8 mouse cellular contexts compared by ENCODE assay signal in the genomic region with DNA sequence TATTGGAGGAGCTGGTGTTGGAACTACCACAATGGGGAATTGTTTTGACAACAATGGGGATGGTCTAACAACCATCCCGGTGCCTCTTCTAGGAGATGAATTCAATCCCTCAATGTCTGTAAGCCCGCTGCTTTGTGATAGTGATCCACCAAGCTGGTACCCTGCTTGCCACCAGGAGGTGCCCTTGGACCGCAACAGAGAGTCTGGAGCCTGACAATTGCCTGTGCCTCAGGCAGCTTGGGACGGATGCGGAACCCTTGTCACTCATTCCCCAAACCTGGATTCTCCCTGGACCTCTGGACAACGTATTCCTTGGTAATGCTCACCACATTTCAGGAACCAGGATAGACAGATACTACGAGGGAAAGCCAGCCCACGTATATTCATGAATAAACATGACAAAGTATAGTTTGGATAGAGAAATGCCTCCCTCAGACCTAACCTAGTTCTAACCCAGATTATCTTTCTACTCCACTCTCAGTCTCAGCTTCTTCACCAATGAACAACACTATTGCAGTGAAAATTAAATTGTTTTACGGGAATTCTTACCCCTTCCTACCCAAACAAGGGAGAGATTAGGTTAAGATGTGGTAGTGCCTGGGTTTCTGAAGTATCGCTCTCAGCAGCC. TPM values are rescaled to one million over a fixed set of nuclear protein-coding genes. Genes with fewer than 3 reads are reported as not detected.
A peak's percentile ranks its signal among the peaks of the same experiment; 100 is the strongest.
DNase-seq lines count a peak whose midpoint lies in the region; ATAC-seq and TF ChIP-seq lines count a peak whose summit lies in the region.

No protein-coding gene starts in this region.

- no peaks in the 10 kb centered on the region; a peak in 1 of 4 replicates for H3K4me1 ChIP-seq in MEL (ENCODE audit: control insufficient read depth in 1 of 2, insufficient read depth in 2 of 2, low read length in 2 of 2)
- peaks cover 3% of the 10 kb centered on the region; the same call in 1 of the 2 replicates for H3K4me1 ChIP-seq in cerebellum, adult 2 months (ENCODE audit: control insufficient read depth, insufficient read depth, low read length)
- H3K4me1 ChIP-seq in hindbrain, embryonic 10.5 days (replicated peaks), result peaks cover 34% of the 10 kb centered on the region
- H3K4me1 ChIP-seq in lung, postnatal 0 days (ENCODE audit: insufficient read depth, low read depth, low read length), result peaks cover 6% of the 10 kb centered on the region; the same call in 1 of the 2 replicates

- peaks cover 7% of the 10 kb centered on the region for H3K79me2 ChIP-seq in MEL (ENCODE audit: control insufficient read depth, insufficient read depth, low read length, poor library complexity)

- TF ChIP-seq EP300 in MEL (IDR thresholded peaks at IDR 0.05; ENCODE audit: low read depth in 1 of 2, low read length in 2 of 2), result no peak
- TF ChIP-seq EP300 in lung, postnatal 0 days (IDR thresholded peaks at IDR 0.05), result no peak

- ATAC-seq in lung, postnatal 0 days, result peak; percentile 80

- TF ChIP-seq CTCF in MEL (IDR thresholded peaks at IDR 0.05 in 2 of 3, conservative IDR thresholded peaks at IDR 0.05 in 1 of 3; ENCODE audit: control insufficient read depth in 1 of 3, insufficient read depth in 1 of 3, low read depth in 2 of 3, low read length in 3 of 3, poor library complexity in 1 of 3, severe bottlenecking in 1 of 3), result peak; percentile 94 to 98 (median 94)
- TF ChIP-seq CTCF in cerebellum, adult 2 months (IDR thresholded peaks at IDR 0.05; ENCODE audit: borderline replicate concordance, insufficient read depth, low read depth, low read length), result peak; percentile 99
- TF ChIP-seq CTCF in lung, postnatal 0 days (IDR thresholded peaks at IDR 0.05), result peak; percentile 97

- no peak for TF ChIP-seq POLR2A in MEL (IDR thresholded peaks at IDR 0.05; ENCODE audit: control insufficient read depth in 1 of 2, insufficient read depth in 1 of 2, low read depth in 1 of 2, low read length in 2 of 2, poor library complexity in 1 of 2)
- peak; percentile 51; the same call in 1 of the 2 replicates for TF ChIP-seq POLR2A in cerebellum, adult 2 months (IDR thresholded peaks at IDR 0.05; ENCODE audit: borderline replicate concordance, insufficient read depth, low read length)

- H3K9ac ChIP-seq in MEL (ENCODE audit: control insufficient read depth, low read depth, low read length, poor library complexity, severe bottlenecking), result peak overlapping the region; percentile 70
- peak overlapping the region; percentile 58; the same call in 1 of the 2 replicates for H3K9ac ChIP-seq in lung, postnatal 0 days (replicated peaks; ENCODE audit: low read depth)

- under 1% methylated on average over 10 of the region's 10 CpGs for WGBS in cerebellum, adult 2 months
- WGBS in hindbrain, embryonic 10.5 days, result under 1% methylated on average over 10 of the region's 10 CpGs
- under 1% methylated on average over 10 of the region's 10 CpGs for WGBS in lung, postnatal 0 days

- peak overlapping the region; percentile 65 for H3K4me2 ChIP-seq in lung, postnatal 0 days (replicated peaks; ENCODE audit: low read depth, low read length)

- peak; percentile 90 for DNase-seq in MEL (ENCODE audit: low read depth, low spot score)
- peak; percentile 93 for DNase-seq in cerebellum, adult 2 months
- DNase-seq in forelimb bud, embryonic 11.5 days (ENCODE audit: low read depth, low spot score), result peak; percentile 87
- peak; percentile 90 for DNase-seq in hindbrain, embryonic 10.5 days (ENCODE audit: low spot score)
- DNase-seq in layer of hippocampus, adult 9-11 months, result peak; percentile 92
- DNase-seq in lung, postnatal 0 days (ENCODE audit: low spot score), result peak; percentile 95
- DNase-seq in ovary, postnatal 14 days (ENCODE audit: low spot score), result peak; percentile 78
- DNase-seq in thymus, postnatal 14 days, result peak; percentile 93

- no peaks in the 10 kb centered on the region for H3K27me3 ChIP-seq in MEL (ENCODE audit: control insufficient read depth in 1 of 2, insufficient read depth in 2 of 2, low read length in 2 of 2)
- no peaks in the 10 kb centered on the region for H3K27me3 ChIP-seq in cerebellum, adult 2 months (ENCODE audit: control insufficient read depth, insufficient read depth, low read length)
- H3K27me3 ChIP-seq in hindbrain, embryonic 10.5 days (ENCODE audit: insufficient read depth, poor library complexity, severe bottlenecking), result no peaks in the 10 kb centered on the region
- H3K27me3 ChIP-seq in lung, postnatal 0 days (replicated peaks; ENCODE audit: insufficient read depth, low read length), result no peaks in the 10 kb centered on the region

- H3K9me3 ChIP-seq in MEL (replicated peaks; ENCODE audit: insufficient read depth, low read length), result no peaks in the 10 kb centered on the region
- H3K9me3 ChIP-seq in hindbrain, embryonic 10.5 days, result no peaks in the 10 kb centered on the region
- H3K9me3 ChIP-seq in lung, postnatal 0 days (ENCODE audit: low read length), result no peaks in the 10 kb centered on the region

- peaks cover 5 to 13% of the 10 kb centered on the region in 2 experiments; a peak in 3 of 4 replicates for H3K36me3 ChIP-seq in MEL (ENCODE audit: control insufficient read depth in 1 of 2, insufficient read depth in 2 of 2, low read length in 2 of 2)
- peaks cover 50% of the 10 kb centered on the region for H3K36me3 ChIP-seq in hindbrain, embryonic 10.5 days
- H3K36me3 ChIP-seq in lung, postnatal 0 days (ENCODE audit: insufficient read depth, low read length), result no peaks in the 10 kb centered on the region

- peak; percentile 96 for TF ChIP-seq RAD21 in MEL (IDR thresholded peaks at IDR 0.05; ENCODE audit: low read depth, low read length)

- peak overlapping the region; percentile 70 to 87 for H3K4me3 ChIP-seq in MEL (ENCODE audit: control insufficient read depth in 1 of 2, insufficient read depth in 1 of 2, low read depth in 2 of 2, low read length in 2 of 2)
- peak overlapping the region; percentile 80 for H3K4me3 ChIP-seq in cerebellum, adult 2 months (replicated peaks; ENCODE audit: insufficient read depth, low read depth, low read length)
- H3K4me3 ChIP-seq in hindbrain, embryonic 10.5 days, result peak overlapping the region; percentile 86
- H3K4me3 ChIP-seq in lung, postnatal 0 days (ENCODE audit: low read depth, low read length), result peak overlapping the region; percentile 71

- peak overlapping the region; percentile 67 for H3K27ac ChIP-seq in MEL (ENCODE audit: control insufficient read depth, low read depth, low read length)
- H3K27ac ChIP-seq in cerebellum, adult 2 months (ENCODE audit: insufficient read depth, low read length), result peak overlapping the region; percentile 80
- peak overlapping the region; percentile 99 for H3K27ac ChIP-seq in hindbrain, embryonic 10.5 days
- peak overlapping the region; percentile 71 for H3K27ac ChIP-seq in lung, postnatal 0 days (ENCODE audit: low read length)

TF ChIP-seq in MEL, 35 proteins besides CTCF, POLR2A, EP300 and RAD21 (continues in another document):
- TF ChIP-seq ZNF384 (IDR thresholded peaks at IDR 0.05; ENCODE audit: low read depth, low read length) (no peak), TBP (IDR thresholded peaks at IDR 0.05; ENCODE audit: low read depth, low read length) (no peak), TAL1 (IDR thresholded peaks at IDR 0.05; ENCODE audit: low read length) (no peak), ELF1 (IDR thresholded peaks at IDR 0.05; ENCODE audit: low read depth, low read length) (0 out of 2 replicates have a peak, but pooled peaks have one; percentile 9), MAX (IDR thresholded peaks at IDR 0.05; ENCODE audit: low read length) (no peak), NRF1 (IDR thresholded peaks at IDR 0.05; ENCODE audit: insufficient read depth, low read depth, low read length, poor library complexity, severe bottlenecking) (0 out of 2 replicates have a peak, but pooled peaks have one; percentile 23)

RNA-seq across cellular contexts. Expression of a gene that starts 0.6 kb away (rescaled TPM):
- total RNA-seq in MEL (2012; rRNA removed), result 7.0 and 7.4 TPM in 2 replicates
- polyA plus RNA-seq in MEL (2012; ENCODE audit: insufficient read depth in 1 of 2, insufficient read length in 2 of 2, low read depth in 1 of 2, low replicate concordance in 2 of 2, missing spikeins in 1 of 2), result 10 to 100 TPM in 1 of 2 experiments, not detected in 1; 11.1 TPM
- 29.8 and 30.5 TPM in 2 replicates for polyA plus RNA-seq in cerebellum, adult 2 months (2012; rRNA removed)
- polyA plus RNA-seq in hindbrain, embryonic 10.5 days (2016; fragmentation: Nextera tagmentation; extraction: Ambion mirVana), result 108 and 124 TPM in 2 replicates
- polyA plus RNA-seq in lung, postnatal 0 days (2015; fragmentation: Nextera tagmentation; extraction: Ambion mirVana), result 23.4 and 26.8 TPM in 2 replicates

RNA-seq across cellular contexts. Expression of a gene that starts 38.0 kb away (rescaled TPM):
- total RNA-seq in MEL (2012; rRNA removed), result 51.6 and 57.1 TPM in 2 replicates
- polyA plus RNA-seq in MEL (2012; ENCODE audit: insufficient read depth in 1 of 2, insufficient read length in 2 of 2, low read depth in 1 of 2, low replicate concordance in 2 of 2, missing spikeins in 1 of 2), result 10 to 100 TPM in 1 of 2 experiments, not detected in 1; 31.4 TPM
- polyA plus RNA-seq in cerebellum, adult 2 months (2012; rRNA removed), result 77.5 and 86.1 TPM in 2 replicates
- polyA plus RNA-seq in hindbrain, embryonic 10.5 days (2016; fragmentation: Nextera tagmentation; extraction: Ambion mirVana), result 104 and 106 TPM in 2 replicates
- polyA plus RNA-seq in lung, postnatal 0 days (2015; fragmentation: Nextera tagmentation; extraction: Ambion mirVana), result 28.6 and 29.4 TPM in 2 replicates

RNA-seq across cellular contexts. Expression of a gene that starts 44.7 kb away (rescaled TPM):
- 0.20 and 0.31 TPM in 2 replicates for total RNA-seq in MEL (2012; rRNA removed)
- under 1 TPM in 1 of 2 experiments, not detected in 1; 0.79 TPM for polyA plus RNA-seq in MEL (2012; ENCODE audit: insufficient read depth in 1 of 2, insufficient read length in 2 of 2, low read depth in 1 of 2, low replicate concordance in 2 of 2, missing spikeins in 1 of 2)
- polyA plus RNA-seq in cerebellum, adult 2 months (2012; rRNA removed), result 132 and 147 TPM in 2 replicates
- polyA plus RNA-seq in hindbrain, embryonic 10.5 days (2016; fragmentation: Nextera tagmentation; extraction: Ambion mirVana), result 12.7 and 20.6 TPM in 2 replicates
- polyA plus RNA-seq in lung, postnatal 0 days (2015; fragmentation: Nextera tagmentation; extraction: Ambion mirVana), result 0.50 and 0.51 TPM in 2 replicates

RNA-seq across cellular contexts. Expression of a gene that starts 55.7 kb away (rescaled TPM):
- 10.6 and 10.8 TPM in 2 replicates for total RNA-seq in MEL (2012; rRNA removed)
- polyA plus RNA-seq in MEL (2012; ENCODE audit: insufficient read depth in 1 of 2, insufficient read length in 2 of 2, low read depth in 1 of 2, low replicate concordance in 2 of 2, missing spikeins in 1 of 2), result 10 to 100 TPM in 1 of 2 experiments, not detected in 1; 21.9 TPM
- 14.4 and 17.9 TPM in 2 replicates for polyA plus RNA-seq in cerebellum, adult 2 months (2012; rRNA removed)
- 26.7 and 30.0 TPM in 2 replicates for polyA plus RNA-seq in hindbrain, embryonic 10.5 days (2016; fragmentation: Nextera tagmentation; extraction: Ambion mirVana)
- 13.9 and 19.7 TPM in 2 replicates for polyA plus RNA-seq in lung, postnatal 0 days (2015; fragmentation: Nextera tagmentation; extraction: Ambion mirVana)

RNA-seq across cellular contexts. Expression of a gene that starts 55.8 kb away (rescaled TPM):
- total RNA-seq in MEL (2012; rRNA removed), result 44.7 and 49.0 TPM in 2 replicates
- 10 to 100 TPM in 1 of 2 experiments, not detected in 1; 82.3 TPM for polyA plus RNA-seq in MEL (2012; ENCODE audit: insufficient read depth in 1 of 2, insufficient read length in 2 of 2, low read depth in 1 of 2, low replicate concordance in 2 of 2, missing spikeins in 1 of 2)
- polyA plus RNA-seq in cerebellum, adult 2 months (2012; rRNA removed), result 27.4 and 32.1 TPM in 2 replicates
- polyA plus RNA-seq in hindbrain, embryonic 10.5 days (2016; fragmentation: Nextera tagmentation; extraction: Ambion mirVana), result 126 and 130 TPM in 2 replicates
- polyA plus RNA-seq in lung, postnatal 0 days (2015; fragmentation: Nextera tagmentation; extraction: Ambion mirVana), result 24.3 and 25.1 TPM in 2 replicates

Comparison
In these comparisons a context has a peak if more than half of its experiments do, and no peak if none do; other contexts are left out.
1. Peak in every context shown above with its lines: DNase-seq, ATAC-seq, H3K4me3 ChIP-seq and H3K27ac ChIP-seq.